Mouse (Mus musculus) bone marrow macrophage, adult 2 months (primary cell): Measurements from ENCODE around the gene Kctd6.

ENCODE experiments used
- CTCF ChIP-seq: IDR thresholded peaks from 2 replicates; pipeline ENCODE4 v1.5.1; 2012; ENCODE audit warnings: low read depth, mild to moderate bottlenecking, low read length, moderate library complexity
- POLR2A ChIP-seq: IDR thresholded peaks from 2 replicates; pipeline ENCODE4 v1.6.1; 2012; ENCODE audit warnings: mild to moderate bottlenecking, low read depth, low read length, borderline replicate concordance

DNA sequence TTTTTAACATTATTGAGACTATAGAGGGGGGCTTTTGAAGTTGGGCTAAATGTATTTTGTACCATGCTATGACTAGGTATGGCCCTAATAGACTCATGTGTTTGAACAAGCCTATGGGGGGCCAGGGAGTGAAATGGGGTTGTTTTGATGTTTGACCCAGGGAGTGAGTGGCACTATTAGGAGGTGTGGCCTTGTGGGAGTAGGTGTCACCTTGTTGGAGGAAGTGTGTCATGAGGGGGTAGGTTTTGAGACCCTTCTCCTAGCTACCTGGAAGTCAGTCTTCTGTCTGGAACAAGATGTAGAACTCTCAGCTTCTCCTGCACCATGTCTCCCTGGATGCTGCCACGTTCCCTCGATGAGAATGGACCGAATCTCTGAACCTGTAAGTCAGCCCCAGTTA, 23.4 kb upstream of the Kctd6 start:
- TF ChIP-seq POLR2A, result no peak
- no peak for TF ChIP-seq CTCF
